Mouse (Mus musculus) limb, embryonic 15.5 days (tissue): ENCODE data around the gene Wdr5. TPM values are rescaled to one million over a fixed set of nuclear protein-coding genes. Genes with fewer than 3 reads are reported as not detected.

Experiments
- ATAC-seq: fragments of 200-750 bp; cut with Nextera tagmentation; 2 replicates; pipeline ENCODE4 v1.8.0; 2017; ENCODE audit warnings: low read depth, moderate TSS enrichment; ENCODE audit not compliant: insufficient number of reproducible peaks, low FRiP score, low TSS enrichment
- H3K27ac ChIP-seq: fragments of 300-500 bp; sonication (generic); 2 replicates; pipeline ENCODE4 v1.5.1; 2015; ENCODE audit warnings: moderate library complexity, mild to moderate bottlenecking, inconsistent platforms
- H3K27me3 ChIP-seq: fragments of 300-500 bp; sonication (generic); 2 replicates; pipeline ENCODE4 v1.6.1; 2015; ENCODE audit warnings: inconsistent platforms
- H3K36me3 ChIP-seq: fragments of 300-500 bp; sonication (generic); 2 replicates; pipeline ENCODE4 v1.6.1; 2015; ENCODE audit warnings: inconsistent platforms
- H3K4me1 ChIP-seq: fragments of 300-500 bp; sonication (generic); 2 replicates; pipeline ENCODE4 v1.6.1; 2015; ENCODE audit warnings: inconsistent platforms
- H3K4me2 ChIP-seq: fragments of 300-500 bp; sonication (generic); 2 replicates; pipeline ENCODE4 v1.6.1; 2015; ENCODE audit warnings: mild to moderate bottlenecking, inconsistent platforms
- H3K4me3 ChIP-seq: fragments of 300-500 bp; sonication (generic); 2 replicates; pipeline ENCODE4 v1.5.1; 2015; ENCODE audit warnings: mild to moderate bottlenecking, inconsistent platforms
- H3K9ac ChIP-seq: fragments of 300-500 bp; sonication (generic); 2 replicates; pipeline ENCODE4 v1.6.1; 2015; ENCODE audit warnings: inconsistent platforms
- H3K9me3 ChIP-seq: fragments of 300-500 bp; sonication (generic); 2 replicates; pipeline ENCODE4 v1.6.1; 2016; ENCODE audit warnings: inconsistent platforms
- WGBS: fragments of 180-500 bp; shearing (Covaris S2); methylation state at CpG from one replicate; pipeline ENCODE4 v1.1.7; 2015; 5-methylcytosine and 5-hydroxymethylcytosine counted together
- polyA plus RNA-seq: library from polyadenylated mRNA; unstranded; fragments of >200 nt; fragmentation: Nextera tagmentation; extraction: Ambion mirVana; gene quantifications from 2 replicates; pipeline ENCODE4 v1.2.1, GENCODE M21; 2015

The Wdr5 gene
- polyA plus RNA-seq, 1 experiment from 2014 or later = 51.2 TPM

- no peak overlapping the region for H3K4me3 ChIP-seq
- H3K9ac ChIP-seq = no peak overlapping the region
- no peaks in the 10 kb centered on the region for H3K9me3 ChIP-seq
- WGBS = 100% methylated on average over 3 of the region's 3 CpGs
- no peaks in the 10 kb centered on the region for H3K27me3 ChIP-seq
- H3K36me3 ChIP-seq = no peaks in the 10 kb centered on the region
- H3K4me1 ChIP-seq = 0 out of 2 replicates have a peak, but pooled peaks cover 3% of the 10 kb centered on the region
- no peak for ATAC-seq
- H3K4me2 ChIP-seq = no peak overlapping the region
- H3K27ac ChIP-seq = no peak overlapping the region
These were observed 46.9 kb downstream of the Wdr5 start for GRCm38 (mm10) chr2:27561829-27562228.

- Histone ChIP-seq H3K9ac (no peak overlapping the region), H3K4me3 (no peak overlapping the region), H3K4me2 (no peak overlapping the region), H3K27ac (no peak overlapping the region), H3K27me3 (no peaks in the 10 kb centered on the region), H3K9me3 (no peaks in the 10 kb centered on the region), H3K36me3 (no peaks in the 10 kb centered on the region), H3K4me1 (peaks cover 2% of the 10 kb centered on the region; the same call in 1 of the 2 replicates)
- WGBS = 69% methylated on average over 9 of the region's 9 CpGs
- no peak for ATAC-seq
These were observed 48.7 kb downstream of the Wdr5 start for GRCm38 (mm10) chr2:27563641-27564148.

- no peak overlapping the region for H3K9ac ChIP-seq
- 93% methylated on average over 4 of the region's 4 CpGs for WGBS
- H3K36me3 ChIP-seq = no peaks in the 10 kb centered on the region
- no peaks in the 10 kb centered on the region for H3K9me3 ChIP-seq
- H3K27ac ChIP-seq = no peak overlapping the region
- H3K4me1 ChIP-seq = peaks cover 6% of the 10 kb centered on the region; the same call in 1 of the 2 replicates
- no peak overlapping the region for H3K4me2 ChIP-seq
- no peak for ATAC-seq
- H3K27me3 ChIP-seq = no peaks in the 10 kb centered on the region
- no peak overlapping the region for H3K4me3 ChIP-seq
These were observed 49.7 kb downstream of the Wdr5 start for GRCm38 (mm10) chr2:27564694-27565093.

- Histone ChIP-seq H3K27me3 (no peaks in the 10 kb centered on the region), H3K9me3 (no peaks in the 10 kb centered on the region), H3K4me2 (no peak overlapping the region), H3K36me3 (no peaks in the 10 kb centered on the region), H3K27ac (no peak overlapping the region), H3K9ac (no peak overlapping the region), H3K4me1 (peaks cover 7% of the 10 kb centered on the region; the same call in 1 of the 2 replicates), H3K4me3 (no peak overlapping the region)
- no peak for ATAC-seq
- WGBS = 62% methylated on average over 12 of the region's 12 CpGs
These were observed 50.6 kb downstream of the Wdr5 start for GRCm38 (mm10) chr2:27565316-27566103.

GRCm38 (mm10) chr2:27570856-27571255 is 55.9 kb downstream of the Wdr5 start:
- Histone ChIP-seq H3K9me3 (no peaks in the 10 kb centered on the region), H3K4me3 (no peak overlapping the region), H3K27ac (peak overlapping the region; percentile 38; the same call in 1 of the 2 replicates), H3K36me3 (no peaks in the 10 kb centered on the region), H3K27me3 (no peaks in the 10 kb centered on the region), H3K4me2 (no peak overlapping the region), H3K9ac (no peak overlapping the region), H3K4me1 (peaks cover 34% of the 10 kb centered on the region)
- no peak for ATAC-seq
- 41% methylated on average over 5 of the region's 5 CpGs for whole genome bisulfite sequencing

GRCm38 (mm10) chr2:27572261-27572793 is 57.4 kb downstream of the Wdr5 start:
- Histone ChIP-seq H3K4me1 (peaks cover 34% of the 10 kb centered on the region), H3K4me2 (no peak overlapping the region), H3K4me3 (no peak overlapping the region), H3K36me3 (no peaks in the 10 kb centered on the region), H3K27ac (peak overlapping the region; percentile 67), H3K27me3 (no peaks in the 10 kb centered on the region), H3K9me3 (no peaks in the 10 kb centered on the region), H3K9ac (no peak overlapping the region)
- WGBS = 35% methylated on average over 8 of the region's 8 CpGs
- no peak for ATAC-seq

GRCm38 (mm10) chr2:27572928-27573627 is 58.1 kb downstream of the Wdr5 start:
- 37% methylated on average over 18 of the region's 18 CpGs for WGBS
- Histone ChIP-seq H3K4me2 (0 out of 2 replicates have a peak overlapping the region, but pooled peaks have one; percentile 3), H3K9ac (no peak overlapping the region), H3K27ac (peak overlapping the region; percentile 67), H3K9me3 (no peaks in the 10 kb centered on the region), H3K27me3 (no peaks in the 10 kb centered on the region), H3K4me3 (no peak overlapping the region), H3K36me3 (no peaks in the 10 kb centered on the region), H3K4me1 (peaks cover 34% of the 10 kb centered on the region)
- ATAC-seq = peak; percentile 84

GRCm38 (mm10) chr2:27573628-27573966 is 58.6 kb downstream of the Wdr5 start:
- Histone ChIP-seq H3K36me3 (no peaks in the 10 kb centered on the region), H3K4me3 (no peak overlapping the region), H3K4me2 (no peak overlapping the region), H3K4me1 (peaks cover 33% of the 10 kb centered on the region), H3K27me3 (no peaks in the 10 kb centered on the region), H3K9me3 (no peaks in the 10 kb centered on the region), H3K27ac (peak overlapping the region; percentile 59), H3K9ac (no peak overlapping the region)
- no peak for ATAC-seq
- WGBS = 72% methylated on average over 8 of the region's 8 CpGs

GRCm38 (mm10) chr2:27576416-27576815 is 61.5 kb downstream of the Wdr5 start:
- Histone ChIP-seq H3K9ac (no peak overlapping the region), H3K9me3 (no peaks in the 10 kb centered on the region), H3K4me2 (no peak overlapping the region), H3K4me1 (peaks cover 25% of the 10 kb centered on the region), H3K4me3 (no peak overlapping the region), H3K36me3 (no peaks in the 10 kb centered on the region), H3K27ac (no peak overlapping the region), H3K27me3 (no peaks in the 10 kb centered on the region)
- 73% methylated on average over 4 of the region's 4 CpGs for WGBS
- no peak for ATAC-seq

- Histone ChIP-seq H3K4me3 (no peak overlapping the region), H3K9ac (no peak overlapping the region), H3K36me3 (no peaks in the 10 kb centered on the region), H3K4me2 (no peak overlapping the region), H3K27me3 (no peaks in the 10 kb centered on the region), H3K9me3 (no peaks in the 10 kb centered on the region), H3K4me1 (peaks cover 3% of the 10 kb centered on the region), H3K27ac (no peak overlapping the region)
- no peak for ATAC-seq
- WGBS = 83% methylated on average over 4 of the region's 4 CpGs
These were observed 63.6 kb downstream of the Wdr5 start for GRCm38 (mm10) chr2:27578552-27578951.

- Histone ChIP-seq H3K27ac (no peak overlapping the region), H3K4me3 (no peak overlapping the region), H3K4me2 (no peak overlapping the region), H3K9me3 (no peaks in the 10 kb centered on the region), H3K4me1 (no peaks in the 10 kb centered on the region), H3K27me3 (no peaks in the 10 kb centered on the region), H3K36me3 (no peaks in the 10 kb centered on the region), H3K9ac (no peak overlapping the region)
- 60% methylated on average over 11 of the region's 11 CpGs for WGBS
- ATAC-seq = no peak
These were observed 67.2 kb downstream of the Wdr5 start for GRCm38 (mm10) chr2:27582112-27582511.

- no peak for ATAC-seq
These were observed 68.1 kb downstream of the Wdr5 start for GRCm38 (mm10) chr2:27583019-27583418.

More at GRCm38 (mm10) chr2:27583019-27583418, 68.1 kb downstream of the Wdr5 start:
- no peaks in the 10 kb centered on the region for H3K9me3 ChIP-seq
- no peak overlapping the region for H3K9ac ChIP-seq
- no peak overlapping the region for H3K27ac ChIP-seq
- WGBS = 91% methylated on average over 2 of the region's 2 CpGs
- H3K36me3 ChIP-seq = no peaks in the 10 kb centered on the region
- no peak overlapping the region for H3K4me2 ChIP-seq
- no peaks in the 10 kb centered on the region for H3K27me3 ChIP-seq
- H3K4me3 ChIP-seq = no peak overlapping the region
- no peaks in the 10 kb centered on the region for H3K4me1 ChIP-seq
